Mouse (Mus musculus): ENCODE measurements at regions not wholly inside any gene's neighbourhood (a gene's known extent, or its start where the extent isn't known, plus 50 kb on each side); places are given as distances from the start of the nearest gene placed in this dataset.
A peak's percentile ranks its signal among the peaks of the same experiment; 100 is the strongest.

- no peak for DNase-seq (ENCODE audit: low read depth, low spot score)
These were observed 301.6 kb downstream of the 1500009L16Rik start for GRCm38 (mm10) chr10:84024294-84024693.

- no peak for DNase-seq (ENCODE audit: low read depth, low spot score)
These were observed 302.2 kb downstream of the 1500009L16Rik start for GRCm38 (mm10) chr10:84024901-84025300.

GRCm38 (mm10) chr10:84026798-84027197, 304.1 kb downstream of the 1500009L16Rik start:
- DNase-seq (ENCODE audit: low read depth, low spot score), result no peak

- DNase-seq (ENCODE audit: low read depth, low spot score), result no peak
These were observed 313.6 kb downstream of the 1500009L16Rik start for GRCm38 (mm10) chr10:84036131-84036877.

DNA sequence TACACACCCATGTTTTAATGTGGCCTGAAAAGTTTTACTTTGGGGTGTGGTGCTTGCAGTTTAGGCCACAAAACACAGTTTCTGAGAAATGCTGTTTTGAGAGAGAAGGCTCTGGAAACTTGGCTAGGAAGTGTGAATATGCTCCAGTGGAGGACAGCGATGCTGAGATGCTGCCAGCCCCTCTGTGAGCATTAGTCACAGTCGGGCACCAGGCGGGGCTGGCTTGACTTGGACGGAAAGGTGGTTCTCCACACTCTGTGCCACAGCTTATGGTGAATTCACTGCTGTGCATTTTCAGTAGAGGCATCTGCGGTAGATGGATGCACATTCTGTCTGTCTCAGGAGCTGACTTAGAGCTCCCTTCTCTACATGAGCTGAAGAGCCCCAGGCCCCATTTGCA, 326.0 kb downstream of the 1500009L16Rik start:
- no peak for DNase-seq (ENCODE audit: low read depth, low spot score)

DNA sequence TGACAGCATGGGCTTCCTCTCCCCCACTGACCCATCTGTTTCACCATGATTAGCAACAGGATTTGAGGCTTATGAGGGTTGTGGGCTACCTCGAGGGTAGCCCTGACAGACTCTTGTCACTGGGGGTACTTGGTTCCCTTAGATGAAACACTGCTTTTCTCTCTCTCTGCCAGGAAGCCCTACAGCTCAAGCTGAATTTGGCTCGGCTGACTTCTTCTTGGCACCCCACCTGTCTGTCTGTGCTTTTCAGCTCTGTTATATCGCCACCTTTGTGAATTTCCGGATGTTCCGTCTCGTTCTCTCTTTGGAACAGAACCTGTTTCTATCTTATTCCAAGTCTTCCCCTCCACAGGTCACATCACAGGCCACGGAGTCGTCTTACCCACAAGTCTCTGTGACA, 330.0 kb downstream of the 1500009L16Rik start:
- DNase-seq (ENCODE audit: low read depth, low spot score), result no peak

GRCm38 (mm10) chr10:84054551-84055336, 332.1 kb downstream of the 1500009L16Rik start:
- DNase-seq (ENCODE audit: low read depth, low spot score), result peak; percentile 22

DNA sequence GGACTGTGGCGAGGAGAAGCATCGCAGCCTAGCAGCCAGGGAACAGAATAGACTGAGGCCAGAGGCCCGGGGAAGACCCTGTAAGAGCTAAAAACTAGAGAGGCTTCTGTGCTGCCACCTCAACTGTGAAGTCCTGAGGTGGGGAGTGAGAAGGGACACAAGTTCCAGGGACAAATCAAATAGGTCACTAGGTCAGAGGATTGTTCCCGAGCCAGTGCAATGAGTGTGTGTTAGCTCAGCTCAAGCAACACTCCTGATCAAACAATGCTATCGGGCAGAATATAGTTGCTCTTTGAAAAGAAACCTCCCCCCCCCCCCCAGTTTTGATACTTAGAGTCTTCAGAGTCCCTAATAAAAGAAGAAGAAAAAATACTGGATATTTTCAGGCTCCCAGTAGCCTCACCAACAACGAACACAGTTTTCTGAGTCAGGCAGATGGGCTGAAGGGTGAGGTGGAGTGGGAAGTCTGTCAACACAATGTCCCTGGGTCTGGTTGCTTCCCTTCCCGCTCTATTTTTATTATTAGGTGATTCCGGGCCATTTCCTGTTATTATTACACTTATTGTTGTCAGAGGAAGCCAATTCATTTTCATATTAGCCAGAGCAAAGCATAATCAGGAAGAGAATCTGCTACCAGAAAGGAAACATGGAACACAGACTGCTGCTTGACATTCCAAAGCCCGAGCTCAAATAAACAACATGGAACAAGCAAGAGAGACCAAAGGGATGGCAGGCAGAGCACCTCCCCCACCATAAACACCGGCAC, 332.9 kb downstream of the 1500009L16Rik start:
- no peak for DNase-seq (ENCODE audit: low read depth, low spot score)

GRCm38 (mm10) chr10:84056323-84057169, 333.9 kb downstream of the 1500009L16Rik start:
- peak; percentile 11 for DNase-seq (ENCODE audit: low read depth, low spot score)

- no peak for DNase-seq (ENCODE audit: low read depth, low spot score)
These were observed 335.6 kb downstream of the 1500009L16Rik start for GRCm38 (mm10) chr10:84058301-84058700.

DNA sequence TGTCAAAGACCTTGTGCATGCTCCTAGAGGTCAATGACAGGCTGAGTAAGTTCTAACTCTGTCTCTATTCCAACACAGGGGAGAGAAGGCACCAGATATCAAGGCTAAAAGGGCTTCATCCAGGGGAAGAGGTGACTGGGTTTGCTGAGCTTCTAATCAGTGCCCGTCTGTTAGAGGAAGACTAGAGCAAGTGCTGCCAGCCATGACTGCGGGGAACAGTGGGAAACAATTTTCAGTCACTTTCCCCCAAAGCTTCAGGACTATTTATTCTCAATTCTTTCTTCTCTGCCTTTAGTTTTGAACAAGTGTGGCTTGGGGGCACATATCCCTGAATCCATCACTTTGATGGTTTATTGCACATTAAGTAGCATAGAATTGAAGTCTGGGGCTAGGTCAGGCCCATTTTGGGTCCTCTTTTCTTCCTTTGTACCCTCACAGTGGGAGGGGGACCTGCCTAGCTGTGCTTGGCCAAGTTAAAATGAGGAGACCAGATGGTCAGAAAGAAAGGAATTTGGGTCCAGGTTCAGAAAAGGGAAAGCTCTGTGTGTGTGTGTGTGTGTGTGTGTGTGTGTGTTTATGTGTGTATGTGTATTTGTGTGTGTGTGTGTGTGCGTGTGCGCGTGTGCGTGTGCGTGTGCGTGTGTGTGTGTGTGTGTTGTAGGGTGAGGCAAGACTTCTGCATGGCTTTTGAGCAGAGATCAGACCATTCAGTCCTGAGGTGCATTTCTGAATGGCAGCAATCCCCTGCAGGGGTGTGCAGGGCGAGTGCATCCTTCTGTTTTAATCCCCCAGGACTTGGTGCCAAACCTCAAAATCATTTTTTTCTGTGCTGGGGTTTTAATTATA, 337.2 kb downstream of the 1500009L16Rik start:
- peak; percentile 63 for DNase-seq (ENCODE audit: low read depth, low spot score)

DNA sequence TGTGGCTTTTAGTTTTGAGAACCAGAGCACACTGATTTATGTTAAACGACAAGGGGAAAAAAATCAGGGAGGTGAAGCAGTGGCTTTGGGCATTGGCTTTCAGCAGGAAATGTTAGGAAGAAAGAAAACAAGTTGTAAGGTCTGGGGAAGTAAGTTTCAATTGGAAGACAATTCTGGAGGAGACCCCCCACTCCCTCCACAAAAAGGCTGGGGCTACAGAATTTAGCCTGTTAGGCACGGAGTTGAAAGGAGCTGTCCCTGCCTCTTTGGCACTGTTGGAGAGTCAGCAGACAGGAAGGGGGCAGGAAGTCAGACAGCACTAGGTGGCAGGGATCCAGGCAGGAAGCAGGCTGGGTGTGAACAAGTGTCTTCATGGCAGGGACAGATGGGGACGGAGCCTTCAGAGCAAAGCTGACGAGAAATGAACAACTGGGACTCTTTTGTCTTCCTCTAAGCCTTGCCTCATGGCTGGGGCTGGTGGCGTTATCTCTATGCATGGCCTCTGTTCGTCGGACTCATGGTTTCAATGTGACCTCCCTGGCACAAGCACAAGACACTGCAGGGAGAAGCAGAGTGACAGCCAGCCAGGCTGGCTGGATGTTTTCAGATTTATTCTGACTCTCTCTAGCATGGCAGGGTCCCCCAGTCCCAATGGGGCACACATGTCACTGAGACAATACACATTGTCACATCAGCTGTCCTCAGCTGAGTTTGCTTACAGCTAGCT, 338.0 kb downstream of the 1500009L16Rik start:
- peak; percentile 19 for DNase-seq (ENCODE audit: low read depth, low spot score)

- no peak for DNase-seq (ENCODE audit: low read depth, low spot score)
These were observed 344.5 kb downstream of the 1500009L16Rik start for GRCm38 (mm10) chr10:84067052-84067650.

DNA sequence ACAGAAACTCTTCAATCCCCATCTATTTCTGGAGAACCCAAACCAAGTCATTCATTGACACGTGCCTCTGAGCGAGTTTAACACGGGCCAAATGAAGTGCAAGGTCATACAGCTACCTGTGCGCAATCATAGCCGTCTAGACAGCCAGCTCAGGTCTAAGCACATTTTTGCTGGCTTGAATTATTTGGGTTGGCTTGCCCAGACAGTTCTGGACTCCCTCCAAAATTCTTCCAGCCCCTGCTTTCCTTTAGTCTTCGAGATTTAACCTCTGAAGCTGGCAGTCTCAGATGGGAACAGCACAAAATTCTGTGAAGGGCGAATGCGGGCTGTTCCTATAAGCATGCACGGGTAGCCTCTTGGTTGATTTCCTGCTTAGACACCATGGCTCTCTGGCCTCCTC, 347.1 kb downstream of the 1500009L16Rik start:
- DNase-seq (ENCODE audit: low read depth, low spot score), result no peak

DNA sequence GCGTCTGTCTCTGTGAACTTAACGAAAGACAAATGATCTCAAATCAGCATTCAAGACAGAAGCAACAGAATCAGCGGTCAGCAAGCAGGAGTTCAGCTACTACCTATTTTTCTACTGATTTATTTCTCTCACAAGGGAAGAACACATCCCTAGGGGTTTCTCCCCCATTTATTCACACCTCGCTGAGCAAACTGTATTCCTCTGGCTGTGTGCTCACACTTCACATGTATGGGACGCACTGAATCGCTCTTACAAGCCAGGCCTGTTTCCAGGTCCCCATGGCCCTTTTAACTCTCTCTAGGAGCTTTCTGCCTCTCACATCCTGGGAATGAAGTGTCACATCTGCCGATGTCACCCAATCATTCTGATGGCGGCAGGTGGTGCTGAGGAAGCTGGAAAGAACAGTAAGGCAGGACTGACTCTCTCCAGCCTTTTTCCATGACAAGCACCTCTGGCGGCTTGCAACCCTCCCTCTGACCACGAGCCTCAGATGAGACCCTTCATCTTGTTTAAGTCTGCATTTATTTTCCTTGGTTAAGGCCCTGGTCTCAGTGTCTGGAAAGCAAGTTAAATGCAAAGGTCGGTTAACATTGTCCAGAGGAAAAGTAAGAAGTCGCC, 350.3 kb downstream of the 1500009L16Rik start:
- peak; percentile 58 for DNase-seq (ENCODE audit: low read depth, low spot score)

GRCm38 (mm10) chr10:84075581-84075980, 352.9 kb downstream of the 1500009L16Rik start:
- no peak for DNase-seq (ENCODE audit: low read depth, low spot score)

- no peak for DNase-seq (ENCODE audit: low read depth, low spot score)
These were observed 357.6 kb downstream of the 1500009L16Rik start for GRCm38 (mm10) chr10:84080236-84080635.

DNA sequence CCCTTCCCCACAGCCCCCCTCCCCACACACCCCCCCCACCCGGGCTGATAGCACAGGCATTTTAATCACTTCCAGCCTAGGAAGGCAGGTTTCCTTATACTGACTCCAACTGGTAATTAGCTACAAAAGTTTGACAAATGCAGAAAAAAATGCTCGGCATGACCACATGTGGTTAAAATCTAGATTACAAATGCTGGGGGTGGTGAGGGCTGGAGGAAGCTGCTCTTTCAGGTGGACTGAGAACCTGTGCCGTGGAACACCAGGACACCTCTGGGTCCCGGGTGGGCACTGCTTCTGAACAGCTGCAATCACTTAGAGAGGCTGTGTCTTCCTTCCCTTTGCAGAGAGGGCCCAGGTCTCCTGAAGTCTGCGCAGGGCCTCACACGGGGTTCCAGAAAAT, 358.7 kb downstream of the Nuak1 start:
- DNase-seq (ENCODE audit: low read depth, low spot score), result peak; percentile 46

GRCm38 (mm10) chr10:84087528-84087927, 352.9 kb downstream of the Nuak1 start:
- DNase-seq (ENCODE audit: low read depth, low spot score), result no peak
